Mouse (Mus musculus) lung, adult 2 months (tissue): ENCODE results near the gene Mrap.

Source experiments
- CTCF ChIP-seq: fragments of 200-500 bp; IDR thresholded peaks from 2 replicates; pipeline ENCODE4 v1.5.1; 2011; ENCODE audit warnings: mild to moderate bottlenecking, low read length, control low read depth; ENCODE audit not compliant: insufficient read depth
- POLR2A ChIP-seq: fragments of 200-500 bp; IDR thresholded peaks from 2 replicates; pipeline ENCODE4 v1.6.1; 2011; ENCODE audit warnings: low read depth, mild to moderate bottlenecking, control low read depth, low read length, borderline replicate concordance; ENCODE audit errors: extremely low read depth

GRCm38 (mm10) chr16:90785257-90785656 lies 47.2 kb downstream of the Mrap start:
- no peak for TF ChIP-seq CTCF
- no peak for TF ChIP-seq POLR2A
